Mouse (Mus musculus) testis, adult 2 months (tissue): ENCODE results near the gene Lrrc8a.

Experiments used
- CTCF ChIP-seq: fragments of 200-500 bp; IDR thresholded peaks from 2 replicates; pipeline ENCODE4 v1.5.1; 2012; ENCODE audit warnings: low read depth, mild to moderate bottlenecking, inconsistent platforms, low read length, moderate library complexity; ENCODE audit not compliant: control insufficient read depth, insufficient read depth, insufficient replicate concordance
- POLR2A ChIP-seq: fragments of 200-500 bp; IDR thresholded peaks from 2 replicates; pipeline ENCODE4 v1.6.1; 2012; ENCODE audit warnings: low read depth, mild to moderate bottlenecking, inconsistent platforms, low read length, moderate library complexity; ENCODE audit not compliant: control insufficient read depth

DNA sequence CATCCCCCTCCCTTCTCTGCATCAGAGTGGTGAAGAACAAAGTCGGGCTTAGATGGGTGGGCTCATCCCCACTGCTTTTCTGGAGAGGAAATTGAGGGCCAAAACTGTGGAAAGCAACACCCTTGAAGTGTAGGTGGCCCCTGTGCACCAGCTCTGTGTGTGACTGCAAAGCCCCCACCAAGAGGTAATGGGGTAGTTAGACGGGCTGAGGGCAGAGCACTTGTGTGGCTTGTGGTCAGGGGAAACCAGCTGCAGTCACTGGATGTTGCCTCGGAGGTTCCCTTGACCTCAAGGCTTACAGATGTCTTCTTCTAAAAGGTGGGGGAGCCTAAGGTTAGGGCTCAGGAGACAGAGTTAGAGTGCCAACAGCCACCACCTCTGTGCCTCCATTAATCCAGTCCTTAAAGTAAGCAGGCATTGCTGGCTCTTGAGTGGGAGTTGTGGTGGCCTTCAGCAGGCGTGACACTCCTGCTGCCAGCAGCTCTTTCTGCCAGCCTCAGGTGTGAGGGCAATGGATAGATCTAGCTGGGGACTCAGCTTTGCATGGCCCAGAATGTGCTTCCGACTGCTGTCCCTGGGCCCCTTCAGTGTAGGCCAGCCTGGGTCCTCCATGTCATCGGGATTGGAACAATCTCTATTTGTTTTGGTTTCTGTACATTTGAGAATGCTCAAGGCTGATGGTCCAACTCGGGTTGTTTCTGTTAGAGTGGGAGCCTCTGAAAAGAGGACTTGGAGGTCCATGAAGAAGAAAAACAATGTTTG, 20.4 kb downstream of the Lrrc8a start:
- TF ChIP-seq CTCF (no peak), POLR2A (no peak)
